9 mouse cellular contexts compared by ENCODE assay signal in the genomic region with DNA sequence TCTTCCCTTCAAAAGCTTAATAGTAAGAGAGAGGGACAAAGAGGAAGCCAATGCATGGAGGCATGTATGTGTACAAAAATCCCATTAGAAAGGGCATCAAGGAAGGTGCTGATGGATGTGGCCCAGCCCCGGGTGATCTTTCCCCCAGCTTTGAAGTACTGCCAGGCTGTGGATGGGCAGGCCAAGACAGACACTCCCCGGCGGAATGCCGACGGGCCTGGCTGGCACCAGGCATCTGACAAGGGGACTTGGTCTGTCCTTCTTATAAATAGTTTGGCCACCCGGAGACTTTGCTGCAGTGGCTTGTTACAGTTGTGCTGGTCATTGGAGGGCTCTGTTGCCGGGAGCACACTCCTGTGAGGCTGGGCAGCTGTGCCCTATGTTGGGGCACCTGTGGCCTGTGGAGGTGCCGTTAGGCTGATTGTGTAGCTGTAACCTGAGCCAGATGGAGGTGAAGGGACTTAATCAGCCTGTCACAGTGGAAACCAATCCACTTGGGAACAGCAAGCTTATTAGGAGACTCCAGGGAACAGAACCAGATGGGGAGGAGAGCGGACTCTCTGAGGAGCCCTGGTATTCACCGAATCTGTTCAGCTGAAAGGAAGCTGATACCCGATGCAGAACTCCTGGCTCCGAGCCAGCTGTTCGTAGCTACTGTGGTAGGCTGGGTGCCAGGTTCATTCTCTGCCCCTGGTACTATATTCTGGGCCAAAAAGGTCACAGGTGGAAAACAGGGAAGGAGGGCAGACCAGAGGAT. TPM values are rescaled to one million over a fixed set of nuclear protein-coding genes. Genes with fewer than 3 reads are reported as not detected.
DNase-seq lines count a peak whose midpoint lies in the region; ATAC-seq lines count a peak whose summit lies in the region.
"Had no signal": no experiment of that assay in that cellular context is flagged by ENCODE, and none has a peak within 500 bp of the region (broad histone marks: within the 10 kb centered on the region; RNA-seq: fewer than 3 reads in every experiment).

No protein-coding gene starts in this region.

- H3K9ac ChIP-seq in hindbrain, embryonic 16.5 days (ENCODE audit: low read depth, low read length), result 0 out of 2 replicates have a peak overlapping the region, but pooled peaks have one; percentile 17
- no peak overlapping the region for H3K9ac ChIP-seq in stomach, embryonic 16.5 days (ENCODE audit: low read length)

- H3K9me3 ChIP-seq in hindbrain, embryonic 16.5 days (ENCODE audit: control insufficient read depth, low read length), result no peaks in the 10 kb centered on the region
- H3K9me3 ChIP-seq in stomach, embryonic 16.5 days (replicated peaks; ENCODE audit: control insufficient read depth, low read length), result no peaks in the 10 kb centered on the region
- H3K9me3 ChIP-seq: megakaryocyte, embryonic 14.5 days had no signal

- WGBS in hindbrain, embryonic 16.5 days, result 39% methylated on average over 13 of the region's 13 CpGs
- WGBS in stomach, embryonic 16.5 days, result 58% methylated on average over 13 of the region's 13 CpGs

- no peak overlapping the region for H3K4me2 ChIP-seq in hindbrain, embryonic 16.5 days (ENCODE audit: low read length)
- H3K4me2 ChIP-seq in stomach, embryonic 16.5 days (ENCODE audit: low read depth, low read length), result no peak overlapping the region

- peak; percentile 67 for ATAC-seq in hindbrain, embryonic 16.5 days
- 0 out of 2 replicates have a peak, but pooled peaks have one; percentile 41 for ATAC-seq in stomach, embryonic 16.5 days (ENCODE audit: insufficient read depth, low FRiP score)
- no peak for ATAC-seq in inflammation-experienced regulatory T-cells, adult 6 months

- peak; percentile 56 for DNase-seq in adrenal gland, postnatal 10 days
- no peak for DNase-seq in adrenal gland, adult 8-10 months
- DNase-seq in right cerebral cortex, postnatal 14 days, result peak; percentile 56
- no peak for DNase-seq in right cerebral cortex, adult 2 months (ENCODE audit: low spot score in 2 of 2)
- DNase-seq in yolk sac, embryonic 10.5 days (ENCODE audit: low spot score), result no peak

- peaks cover 8% of the 10 kb centered on the region for H3K4me1 ChIP-seq in hindbrain, embryonic 16.5 days (ENCODE audit: control insufficient read depth, insufficient read depth, low read depth, low read length)
- H3K4me1 ChIP-seq in stomach, embryonic 16.5 days (ENCODE audit: control insufficient read depth, insufficient read depth, low read length), result peaks cover 8% of the 10 kb centered on the region
- H3K4me1 ChIP-seq: megakaryocyte, embryonic 14.5 days had no signal

- no peaks in the 10 kb centered on the region for H3K36me3 ChIP-seq in hindbrain, embryonic 16.5 days (ENCODE audit: control insufficient read depth, insufficient read depth, low read length)
- no peaks in the 10 kb centered on the region for H3K36me3 ChIP-seq in stomach, embryonic 16.5 days (ENCODE audit: control insufficient read depth, insufficient read depth, low read length)

- no peaks in the 10 kb centered on the region for H3K27me3 ChIP-seq in hindbrain, embryonic 16.5 days (replicated peaks; ENCODE audit: control insufficient read depth, insufficient read depth, low read length)
- no peaks in the 10 kb centered on the region for H3K27me3 ChIP-seq in stomach, embryonic 16.5 days (ENCODE audit: control insufficient read depth, insufficient read depth, low read length)

- no peak overlapping the region for H3K27ac ChIP-seq in hindbrain, embryonic 16.5 days (ENCODE audit: low read depth, low read length)
- no peak overlapping the region for H3K27ac ChIP-seq in stomach, embryonic 16.5 days (ENCODE audit: low read length)

- no peak overlapping the region for H3K4me3 ChIP-seq in hindbrain, embryonic 16.5 days (ENCODE audit: low read length)
- H3K4me3 ChIP-seq in stomach, embryonic 16.5 days (replicated peaks; ENCODE audit: low read length), result no peak overlapping the region
- H3K4me3 ChIP-seq: megakaryocyte, embryonic 14.5 days had no signal

RNA-seq across cellular contexts. Expression of a gene that starts 15.9 kb away (rescaled TPM):
- total RNA-seq in adrenal gland, postnatal 10 days (2021), result 10 to 100 TPM; 32.8 to 36.7 TPM
- 10 to 100 TPM; 15.2 to 31.0 (median 22.8) TPM for total RNA-seq in adrenal gland, adult 8-10 months (2022)
- 59.3 and 62.3 TPM in 2 replicates for polyA plus RNA-seq in hindbrain, embryonic 16.5 days (2015; fragmentation: Nextera tagmentation; extraction: Ambion mirVana)
- polyA plus RNA-seq in stomach, embryonic 16.5 days (2015; fragmentation: Nextera tagmentation; extraction: Ambion mirVana), result 82.3 and 111 TPM in 2 replicates
- not detected for polyA plus RNA-seq in inflammation-experienced regulatory T-cells, adult 6 months (2017; shearing (Covaris generic))

RNA-seq across cellular contexts. Expression of a gene that starts 52.5 kb away (rescaled TPM):
- 1 to 10 TPM; 1.6 to 2.2 TPM for total RNA-seq in adrenal gland, postnatal 10 days (2021)
- 1 to 10 TPM; 2.1 to 7.3 (median 4.7) TPM for total RNA-seq in adrenal gland, adult 8-10 months (2022)
- polyA plus RNA-seq in hindbrain, embryonic 16.5 days (2015; fragmentation: Nextera tagmentation; extraction: Ambion mirVana), result 38.3 and 40.1 TPM in 2 replicates
- polyA plus RNA-seq in stomach, embryonic 16.5 days (2015; fragmentation: Nextera tagmentation; extraction: Ambion mirVana), result 6.8 and 8.5 TPM in 2 replicates
- polyA plus RNA-seq in inflammation-experienced regulatory T-cells, adult 6 months (2017; shearing (Covaris generic)), result not detected

Comparison
In these comparisons a context has a peak if more than half of its experiments do, and no peak if none do; other contexts are left out.
1. DNase-seq: peak in adrenal gland, postnatal 10 days (single experiment) and right cerebral cortex, postnatal 14 days (single experiment); none in adrenal gland, adult 8-10 months (single experiment), right cerebral cortex, adult 2 months (0 of 2) and yolk sac, embryonic 10.5 days (single experiment).
2. RNA of a gene that starts 15.9 kb away (polyA plus RNA-seq): 82.3 to 111 TPM in stomach, embryonic 16.5 days and 59.3 to 62.3 TPM in hindbrain, embryonic 16.5 days; not detected in inflammation-experienced regulatory T-cells, adult 6 months; every median in the first group is over 10 times any median in the second.